Mouse (Mus musculus): ENCODE data around the gene Ice1. TPM values are rescaled to one million over a fixed set of nuclear protein-coding genes. Genes with fewer than 3 reads are reported as not detected.

The Ice1 gene
- total RNA-seq (2021) (10 to 100 TPM; 25.7 to 30.4 TPM), polyA plus RNA-seq (2012; rRNA removed) (24.3 and 44.7 TPM in 2 replicates)
- long read RNA-seq, full-length matches to known transcripts, result 5 of 10 reads
- long read RNA-seq, partial matches to known transcripts, result 2 of 10 reads
- long read RNA-seq, other reads (novel, unspliced or antisense), result 3 of 10 reads

- intact Hi-C loops (cut with DNase I), result loop anchor here (2.0 kb wide), 1 partner anchor 14 kb away; no protein-coding TSS in a partner anchor
- H3K9ac ChIP-seq (ENCODE audit: low read depth, low read length), result peak within 1 kb of the TSS; percentile 90
- peak within 1 kb of the TSS; percentile 98 for H3K27ac ChIP-seq
- peaks cover 9% of the 10 kb centered on the region for H3K4me1 ChIP-seq (ENCODE audit: control insufficient read depth, insufficient read depth, low read length)
- no peak for TF ChIP-seq POLR2A (IDR thresholded peaks at IDR 0.05; ENCODE audit: insufficient read depth, low read depth, low read length)
- WGBS, result under 1% methylated on average over 39 of the region's 39 CpGs
- H3K36me3 ChIP-seq (ENCODE audit: control insufficient read depth, insufficient read depth, low read length), result no peaks in the 10 kb centered on the region; the same call in 1 of the 2 replicates
- H3K27me3 ChIP-seq (ENCODE audit: control insufficient read depth, insufficient read depth, low read length), result no peaks in the 10 kb centered on the region
- H3K4me3 ChIP-seq, result peak within 1 kb of the TSS; percentile 75
- no peak for DNase-seq
- peaks cover 5% of the 10 kb centered on the region for H3K79me2 ChIP-seq (replicated peaks; ENCODE audit: control insufficient read depth, insufficient read depth, low read length)
Measured at GRCm38 (mm10) chr13:70637282-70637661, at the start of gene Ice1. TSS of gene Ice1 (minus strand) at chr13:70637634.

- intact Hi-C loops (cut with DNase I), result no loop called here
- 73% methylated on average over 5 of the region's 5 CpGs for WGBS
- no peak overlapping the region for H3K4me3 ChIP-seq
- no peaks in the 10 kb centered on the region for H3K36me3 ChIP-seq (ENCODE audit: control insufficient read depth, insufficient read depth, low read length)
- TF ChIP-seq POLR2A (IDR thresholded peaks at IDR 0.05; ENCODE audit: insufficient read depth, low read depth, low read length), result no peak
- no peak for TF ChIP-seq EP300 (IDR thresholded peaks at IDR 0.05; ENCODE audit: insufficient read depth, low read depth, low read length)
- no peak for TF ChIP-seq CTCF (IDR thresholded peaks at IDR 0.05)
- no peaks in the 10 kb centered on the region for H3K79me2 ChIP-seq (replicated peaks; ENCODE audit: control insufficient read depth, insufficient read depth, low read length)
- no peaks in the 10 kb centered on the region for H3K4me1 ChIP-seq (ENCODE audit: control insufficient read depth, insufficient read depth, low read length)
- no peak overlapping the region for H3K9ac ChIP-seq (ENCODE audit: low read depth, low read length)
- no peak for DNase-seq
- no peaks in the 10 kb centered on the region for H3K27me3 ChIP-seq (ENCODE audit: control insufficient read depth, insufficient read depth, low read length)
- H3K27ac ChIP-seq, result no peak overlapping the region
Measured at GRCm38 (mm10) chr13:70685825-70686224, 48.4 kb upstream of the Ice1 start.

DNA sequence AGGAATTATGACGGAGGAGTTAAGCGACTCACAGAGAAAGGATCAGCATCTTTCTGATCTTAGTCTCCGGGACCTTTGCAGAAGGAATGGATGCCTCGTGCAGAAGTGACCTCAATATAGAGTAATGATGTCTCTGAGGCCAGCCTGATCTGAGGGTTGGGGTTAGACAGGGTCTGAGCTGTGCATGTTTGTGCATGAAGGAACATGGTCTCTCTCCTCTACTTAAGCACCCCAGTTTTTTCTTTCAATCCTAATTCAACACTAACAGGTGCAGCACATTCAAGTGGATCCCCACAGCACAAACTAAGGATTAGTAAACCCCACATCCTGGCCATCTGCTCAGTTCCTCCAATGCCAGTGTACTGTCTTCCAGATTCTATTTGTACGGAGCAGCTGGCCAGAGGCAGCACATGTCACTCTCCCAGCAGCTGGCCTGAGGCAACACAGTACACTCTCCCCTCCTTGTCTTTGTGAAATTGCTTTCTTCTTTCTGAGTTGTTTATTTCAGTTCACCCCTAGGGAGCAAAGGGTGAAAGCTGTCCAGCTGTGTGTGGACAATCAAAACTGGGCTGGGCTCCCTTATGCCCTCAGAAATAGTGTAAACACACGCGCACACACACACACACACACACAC, 47.7 kb upstream of the Ice1 start:
- 71% methylated on average over 7 of the region's 7 CpGs for WGBS
- peak in 1 of 2 experiments; percentile 8 for DNase-seq
- Histone ChIP-seq H3K36me3 (ENCODE audit: control insufficient read depth, insufficient read depth, low read length) (no peaks in the 10 kb centered on the region), H3K4me3 (no peak overlapping the region), H3K27ac (no peak overlapping the region), H3K79me2 (replicated peaks; ENCODE audit: control insufficient read depth, insufficient read depth, low read length) (no peaks in the 10 kb centered on the region), H3K9ac (ENCODE audit: low read depth, low read length) (no peak overlapping the region), H3K27me3 (ENCODE audit: control insufficient read depth, insufficient read depth, low read length) (no peaks in the 10 kb centered on the region), H3K4me1 (ENCODE audit: control insufficient read depth, insufficient read depth, low read length) (no peaks in the 10 kb centered on the region)
- intact Hi-C loops (cut with DNase I), result no loop called here
- TF ChIP-seq CTCF (IDR thresholded peaks at IDR 0.05) (no peak), EP300 (IDR thresholded peaks at IDR 0.05; ENCODE audit: insufficient read depth, low read depth, low read length) (no peak), POLR2A (IDR thresholded peaks at IDR 0.05; ENCODE audit: insufficient read depth, low read depth, low read length) (no peak)

DNA sequence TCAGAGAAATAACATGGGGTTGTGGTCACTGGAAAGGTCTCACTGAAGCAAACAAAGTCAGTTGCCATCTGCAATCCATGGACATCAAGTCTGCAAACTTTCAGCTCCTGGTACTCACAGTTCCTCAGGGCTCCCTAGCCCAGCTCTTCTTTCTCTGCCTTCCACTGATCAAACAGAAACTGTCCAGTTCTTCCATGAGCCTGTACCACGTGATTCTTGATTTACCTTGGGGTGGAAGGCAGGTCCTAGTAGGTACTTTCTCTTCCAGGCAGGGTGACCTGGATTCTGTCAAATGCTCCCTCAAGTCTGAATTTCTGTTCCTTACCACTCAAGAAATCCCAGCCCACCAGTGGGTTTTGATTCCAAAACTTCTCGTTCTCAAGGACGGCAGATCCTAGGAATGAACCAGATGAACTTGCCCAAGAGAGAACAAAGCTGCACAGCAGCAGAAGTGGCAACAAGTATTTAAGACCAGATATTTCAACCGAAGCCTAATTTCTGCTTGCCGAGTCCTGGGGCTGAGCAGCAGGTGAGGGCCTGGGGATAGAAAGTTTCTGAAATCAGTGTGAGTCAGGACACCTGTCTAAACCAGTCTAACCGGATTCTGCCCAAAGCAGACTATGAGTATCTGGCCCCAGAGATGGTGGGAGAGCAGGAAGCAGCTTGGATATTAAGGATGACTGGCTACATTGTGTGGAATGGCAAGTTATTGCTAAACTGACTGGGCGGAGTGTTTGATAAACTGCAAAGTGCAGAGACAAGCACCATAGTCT, 44.2 kb upstream of the Ice1 start:
- Histone ChIP-seq H3K4me3 (no peak overlapping the region), H3K27ac (no peak overlapping the region), H3K36me3 (ENCODE audit: control insufficient read depth, insufficient read depth, low read length) (no peaks in the 10 kb centered on the region), H3K4me1 (ENCODE audit: control insufficient read depth, insufficient read depth, low read length) (no peaks in the 10 kb centered on the region), H3K79me2 (replicated peaks; ENCODE audit: control insufficient read depth, insufficient read depth, low read length) (no peaks in the 10 kb centered on the region), H3K27me3 (ENCODE audit: control insufficient read depth, insufficient read depth, low read length) (no peaks in the 10 kb centered on the region), H3K9ac (ENCODE audit: low read depth, low read length) (no peak overlapping the region)
- 85% methylated on average over 7 of the region's 7 CpGs for WGBS
- intact Hi-C loops (cut with DNase I), result no loop called here
- TF ChIP-seq EP300 (IDR thresholded peaks at IDR 0.05; ENCODE audit: insufficient read depth, low read depth, low read length) (no peak), POLR2A (IDR thresholded peaks at IDR 0.05; ENCODE audit: insufficient read depth, low read depth, low read length) (no peak), CTCF (IDR thresholded peaks at IDR 0.05) (no peak)
- no peak for DNase-seq

- no peaks in the 10 kb centered on the region for H3K27me3 ChIP-seq (ENCODE audit: control insufficient read depth, insufficient read depth, low read length)
- WGBS, result 92% methylated on average over 3 of the region's 3 CpGs
- TF ChIP-seq POLR2A (IDR thresholded peaks at IDR 0.05; ENCODE audit: insufficient read depth, low read depth, low read length) (no peak), CTCF (IDR thresholded peaks at IDR 0.05) (no peak), EP300 (IDR thresholded peaks at IDR 0.05; ENCODE audit: insufficient read depth, low read depth, low read length) (no peak)
- no peak overlapping the region for H3K9ac ChIP-seq (ENCODE audit: low read depth, low read length)
- no peaks in the 10 kb centered on the region for H3K36me3 ChIP-seq (ENCODE audit: control insufficient read depth, insufficient read depth, low read length)
- no peak overlapping the region for H3K4me3 ChIP-seq
- no peaks in the 10 kb centered on the region for H3K79me2 ChIP-seq (replicated peaks; ENCODE audit: control insufficient read depth, insufficient read depth, low read length)
- H3K4me1 ChIP-seq (ENCODE audit: control insufficient read depth, insufficient read depth, low read length), result no peaks in the 10 kb centered on the region
- intact Hi-C loops (cut with DNase I), result no loop called here
- no peak overlapping the region for H3K27ac ChIP-seq
- no peak for DNase-seq
Measured at GRCm38 (mm10) chr13:70680316-70680715, 42.9 kb upstream of the Ice1 start.

DNA sequence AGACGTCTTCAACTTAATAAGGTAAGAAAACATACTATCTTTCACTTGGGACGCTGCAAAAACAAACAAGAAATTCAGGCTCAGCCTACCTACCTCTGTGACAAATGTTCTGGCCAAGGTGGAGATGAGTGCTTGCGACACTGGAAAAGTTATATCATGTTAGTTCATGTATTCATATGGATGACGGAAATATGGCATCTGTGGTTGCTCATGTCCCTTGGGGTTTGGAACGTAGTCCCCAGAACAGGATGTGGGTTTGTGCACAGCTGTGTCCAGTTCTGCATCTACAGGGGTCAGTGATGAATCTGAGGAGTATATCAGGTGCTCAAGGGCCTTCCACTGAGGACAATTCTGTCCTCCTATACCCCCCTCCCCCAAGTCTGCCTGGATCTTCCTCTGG, 40.3 kb upstream of the Ice1 start:
- no peaks in the 10 kb centered on the region for H3K4me1 ChIP-seq (ENCODE audit: control insufficient read depth, insufficient read depth, low read length)
- TF ChIP-seq POLR2A (IDR thresholded peaks at IDR 0.05; ENCODE audit: insufficient read depth, low read depth, low read length), result no peak
- TF ChIP-seq CTCF (IDR thresholded peaks at IDR 0.05), result no peak
- no peak for TF ChIP-seq EP300 (IDR thresholded peaks at IDR 0.05; ENCODE audit: insufficient read depth, low read depth, low read length)
- no peaks in the 10 kb centered on the region for H3K79me2 ChIP-seq (replicated peaks; ENCODE audit: control insufficient read depth, insufficient read depth, low read length)
- H3K36me3 ChIP-seq (ENCODE audit: control insufficient read depth, insufficient read depth, low read length), result no peaks in the 10 kb centered on the region
- DNase-seq, result no peak
- no peaks in the 10 kb centered on the region for H3K27me3 ChIP-seq (ENCODE audit: control insufficient read depth, insufficient read depth, low read length)
- H3K27ac ChIP-seq, result no peak overlapping the region
- H3K9ac ChIP-seq (ENCODE audit: low read depth, low read length), result no peak overlapping the region
- no peak overlapping the region for H3K4me3 ChIP-seq
- 74% methylated on average over 5 of the region's 5 CpGs for WGBS
- intact Hi-C loops (cut with DNase I), result no loop called here
